Mouse (Mus musculus) cerebellum, adult 2 months (tissue): ENCODE measurements around the gene Igsf11.

Source experiments
- CTCF ChIP-seq: fragments of 200-500 bp; IDR thresholded peaks from 2 replicates; pipeline ENCODE4 v1.5.1; 2011; ENCODE audit warnings: low read depth, mild to moderate bottlenecking, control low read depth, low read length, moderate library complexity, borderline replicate concordance; ENCODE audit not compliant: insufficient read depth
- POLR2A ChIP-seq: fragments of 200-500 bp; IDR thresholded peaks from 2 replicates; pipeline ENCODE4 v1.6.1; 2011; ENCODE audit warnings: low read length, control low read depth, borderline replicate concordance; ENCODE audit not compliant: insufficient read depth

DNA sequence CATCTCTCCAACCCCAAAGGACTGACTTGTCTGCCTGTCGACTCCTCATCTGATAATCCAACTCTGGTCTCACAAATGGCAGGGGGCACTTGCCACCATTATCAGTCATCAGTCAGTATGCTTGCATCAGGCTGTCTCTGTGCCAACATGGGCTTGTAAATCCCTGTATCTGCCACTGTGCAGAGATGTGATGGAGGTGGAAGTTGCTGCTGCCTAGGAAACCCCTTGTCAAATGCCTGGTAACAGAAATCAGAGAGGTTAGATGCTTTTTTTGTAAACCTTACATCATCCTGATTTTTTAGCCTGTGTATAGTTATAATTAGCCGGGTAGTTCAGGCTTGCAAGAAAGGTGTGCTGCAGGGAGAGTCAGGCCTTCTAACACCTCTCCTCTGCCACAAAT is 69.4 kb downstream of the Igsf11 start:
- TF ChIP-seq CTCF (no peak), POLR2A (no peak)
